Mouse (Mus musculus): Measurements from ENCODE around the gene Six5. TPM values are rescaled to one million over a fixed set of nuclear protein-coding genes. Genes with fewer than 3 reads are reported as not detected.

Six5 gene
- polyA plus RNA-seq, 1 experiment from 2014 or later, result 4.2 TPM

DNA sequence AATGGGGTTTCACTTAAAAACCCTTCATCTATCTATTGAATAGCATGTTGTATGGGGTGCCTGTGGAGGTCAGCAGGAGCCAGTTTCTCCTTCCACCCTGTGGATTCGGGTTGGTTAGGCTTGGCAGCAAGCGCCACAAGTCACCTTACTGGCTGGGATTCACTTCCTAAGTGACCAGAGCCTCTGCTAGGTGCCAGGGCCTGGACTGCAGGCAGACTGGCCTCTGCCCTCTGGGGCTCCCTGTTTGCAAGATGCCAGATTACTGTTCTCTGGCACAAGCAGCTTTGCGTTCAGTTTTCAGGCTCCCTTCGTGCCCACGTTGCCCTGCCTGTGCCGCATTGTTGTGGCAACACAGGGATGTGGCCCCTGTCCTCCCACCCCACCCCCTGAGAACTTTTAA is 30.3 kb downstream of the Six5 start:
- 91% methylated on average over 6 of the region's 6 CpGs for WGBS
- TF ChIP-seq CTCF (IDR thresholded peaks at IDR 0.05) (no peak), EP300 (IDR thresholded peaks at IDR 0.05) (no peak)

DNA sequence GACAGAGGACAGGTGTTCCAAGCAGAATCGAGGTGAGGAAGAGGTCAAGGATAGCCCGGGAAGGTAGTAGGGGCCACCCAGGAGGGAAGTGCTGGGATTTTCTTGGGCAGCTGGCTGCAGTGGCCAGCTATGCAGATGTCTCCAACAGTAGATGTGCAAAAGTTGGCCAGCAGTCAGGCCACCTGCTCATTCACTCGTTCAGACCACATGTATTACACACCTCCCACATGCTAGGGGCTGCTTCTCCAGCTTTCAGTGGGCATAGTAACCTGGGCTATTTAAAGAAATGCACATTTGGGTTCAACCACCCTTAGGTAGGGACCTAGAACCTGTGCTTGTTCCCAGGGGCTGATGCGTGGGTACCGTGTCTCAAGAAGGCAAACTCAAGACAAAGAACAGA is 33.4 kb downstream of the Six5 start:
- no peaks in the 10 kb centered on the region for H3K36me3 ChIP-seq (ENCODE audit: insufficient read depth, low read length)
- 82% methylated on average over 5 of the region's 5 CpGs for WGBS
- H3K4me1 ChIP-seq (ENCODE audit: insufficient read depth, low read depth, low read length), result peaks cover 5% of the 10 kb centered on the region; the same call in 1 of the 2 replicates
- H3K9ac ChIP-seq (replicated peaks; ENCODE audit: low read depth), result no peak overlapping the region
- DNase-seq (ENCODE audit: low spot score) (no peak), ATAC-seq (no peak)
- H3K27me3 ChIP-seq (replicated peaks; ENCODE audit: insufficient read depth, low read length), result no peaks in the 10 kb centered on the region
- H3K9me3 ChIP-seq (ENCODE audit: low read length), result no peaks in the 10 kb centered on the region
- no peak for TF ChIP-seq EP300 (IDR thresholded peaks at IDR 0.05)
- TF ChIP-seq CTCF (IDR thresholded peaks at IDR 0.05), result no peak
- H3K4me3 ChIP-seq (ENCODE audit: low read depth, low read length), result no peak overlapping the region
- no peak overlapping the region for H3K4me2 ChIP-seq (replicated peaks; ENCODE audit: low read depth, low read length)
- H3K27ac ChIP-seq (ENCODE audit: low read length), result no peak overlapping the region

More for the DNA sequence above, 30.3 kb downstream of the Six5 start:
- no peaks in the 10 kb centered on the region for H3K27me3 ChIP-seq (replicated peaks; ENCODE audit: insufficient read depth, low read length)
- no peak overlapping the region for H3K27ac ChIP-seq (ENCODE audit: low read length)
- ATAC-seq, result no peak
- H3K4me1 ChIP-seq (ENCODE audit: insufficient read depth, low read depth, low read length), result peaks cover 6% of the 10 kb centered on the region; the same call in 1 of the 2 replicates
- H3K9me3 ChIP-seq (ENCODE audit: low read length), result no peaks in the 10 kb centered on the region
- H3K4me2 ChIP-seq (replicated peaks; ENCODE audit: low read depth, low read length), result no peak overlapping the region
- H3K9ac ChIP-seq (replicated peaks; ENCODE audit: low read depth), result no peak overlapping the region
- DNase-seq (ENCODE audit: low spot score), result no peak
- H3K36me3 ChIP-seq (ENCODE audit: insufficient read depth, low read length), result no peaks in the 10 kb centered on the region
- no peak overlapping the region for H3K4me3 ChIP-seq (ENCODE audit: low read depth, low read length)

DNA sequence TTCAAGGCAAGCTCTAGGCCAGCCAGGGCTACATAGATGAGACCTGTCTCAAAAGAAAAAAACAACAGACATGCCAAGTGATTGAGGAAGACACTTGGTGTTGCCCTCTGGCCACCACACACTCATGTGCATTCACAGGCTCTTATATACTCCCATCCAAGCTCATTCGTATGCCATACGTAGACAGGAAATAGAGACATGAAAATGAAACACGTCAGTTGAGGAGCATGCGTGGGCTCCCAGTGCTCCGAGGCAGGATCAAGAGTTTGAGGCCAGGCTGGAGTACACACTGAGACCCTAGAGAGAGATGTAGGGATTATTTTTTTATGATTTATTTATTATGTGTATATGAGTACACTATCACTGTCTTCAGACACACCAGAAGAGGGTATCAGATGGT is 35.0 kb downstream of the Six5 start:
- no peaks in the 10 kb centered on the region for H3K27me3 ChIP-seq (replicated peaks; ENCODE audit: insufficient read depth, low read length)
- no peak overlapping the region for H3K4me2 ChIP-seq (replicated peaks; ENCODE audit: low read depth, low read length)
- no peaks in the 10 kb centered on the region for H3K9me3 ChIP-seq (ENCODE audit: low read length)
- ATAC-seq, result no peak
- H3K9ac ChIP-seq (replicated peaks; ENCODE audit: low read depth), result no peak overlapping the region
- no peak for TF ChIP-seq CTCF (IDR thresholded peaks at IDR 0.05)
- no peak for TF ChIP-seq EP300 (IDR thresholded peaks at IDR 0.05)
- DNase-seq (ENCODE audit: low spot score), result no peak
- no peak overlapping the region for H3K27ac ChIP-seq (ENCODE audit: low read length)
- 85% methylated on average over 5 of the region's 5 CpGs for whole genome bisulfite sequencing
- H3K36me3 ChIP-seq (ENCODE audit: insufficient read depth, low read length), result no peaks in the 10 kb centered on the region
- no peak overlapping the region for H3K4me3 ChIP-seq (ENCODE audit: low read depth, low read length)
- H3K4me1 ChIP-seq (ENCODE audit: insufficient read depth, low read depth, low read length), result peaks cover 5% of the 10 kb centered on the region; the same call in 1 of the 2 replicates

DNA sequence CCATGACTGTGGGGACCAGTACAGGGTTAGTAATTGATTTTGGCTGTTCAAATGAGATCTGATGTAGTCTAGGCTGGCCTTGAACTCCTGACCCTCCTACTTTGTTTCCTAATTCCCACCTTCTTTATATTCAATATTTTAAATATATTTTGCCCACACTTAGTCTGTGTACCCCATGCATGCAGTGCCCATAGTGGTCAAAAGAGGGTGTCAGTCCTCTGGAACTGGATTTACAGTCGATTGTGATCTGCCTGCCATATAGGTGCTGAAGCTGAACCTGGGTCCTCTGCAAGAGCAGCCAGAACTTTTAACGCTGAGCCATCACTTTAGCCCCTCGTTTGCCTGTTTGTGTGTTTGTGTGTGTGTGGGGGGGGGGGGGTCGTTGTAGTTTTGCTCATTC is 36.3 kb downstream of the Six5 start:
- H3K27me3 ChIP-seq (replicated peaks; ENCODE audit: insufficient read depth, low read length), result no peaks in the 10 kb centered on the region
- no peak overlapping the region for H3K9ac ChIP-seq (replicated peaks; ENCODE audit: low read depth)
- H3K4me1 ChIP-seq (ENCODE audit: insufficient read depth, low read depth, low read length), result peaks cover 5% of the 10 kb centered on the region; the same call in 1 of the 2 replicates
- ATAC-seq (no peak), DNase-seq (ENCODE audit: low spot score) (no peak)
- H3K9me3 ChIP-seq (ENCODE audit: low read length), result no peaks in the 10 kb centered on the region
- peak; percentile 49 for TF ChIP-seq CTCF (IDR thresholded peaks at IDR 0.05)
- TF ChIP-seq EP300 (IDR thresholded peaks at IDR 0.05), result no peak
- peak overlapping the region; percentile 67 for H3K4me2 ChIP-seq (replicated peaks; ENCODE audit: low read depth, low read length)
- no peaks in the 10 kb centered on the region for H3K36me3 ChIP-seq (ENCODE audit: insufficient read depth, low read length)
- WGBS, result 23% methylated on average over 4 of the region's 4 CpGs
- peak overlapping the region; percentile 74 for H3K27ac ChIP-seq (ENCODE audit: low read length)
- peak overlapping the region; percentile 23; the same call in 1 of the 2 replicates for H3K4me3 ChIP-seq (ENCODE audit: low read depth, low read length)

DNA sequence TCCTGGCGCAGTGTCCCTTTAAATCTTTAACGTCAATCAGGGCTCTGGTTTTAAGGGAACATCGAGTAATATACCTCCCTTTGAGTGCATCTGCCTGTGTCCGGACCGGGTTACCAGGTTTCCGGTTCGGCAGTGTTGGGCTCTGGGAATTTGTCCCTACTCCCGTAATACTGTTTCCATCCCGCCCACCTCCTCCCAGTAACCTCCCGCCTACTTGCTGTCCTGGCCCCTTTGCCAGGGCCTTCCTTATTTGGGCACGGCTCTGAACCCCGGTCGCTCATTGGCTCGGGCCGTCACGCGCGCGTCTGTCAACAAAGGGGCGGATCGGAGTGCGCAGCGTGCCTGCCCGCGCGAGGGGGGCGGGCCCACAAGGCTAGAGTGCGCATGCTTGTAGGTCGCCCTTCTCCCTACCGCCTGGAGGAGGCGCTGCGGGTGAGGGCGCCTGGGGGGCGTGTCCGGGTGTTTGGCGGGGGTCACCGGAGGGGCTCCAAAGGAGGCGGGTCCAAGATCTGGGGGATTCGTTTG is 37.0 kb downstream of the Six5 start:
- WGBS, result 0% methylated on average over 39 of the region's 39 CpGs
- peak; percentile 71 for TF ChIP-seq EP300 (IDR thresholded peaks at IDR 0.05)
- peak; percentile 94 for TF ChIP-seq CTCF (IDR thresholded peaks at IDR 0.05)
- Histone ChIP-seq H3K4me1 (ENCODE audit: insufficient read depth, low read depth, low read length) (peaks cover 5% of the 10 kb centered on the region; the same call in 1 of the 2 replicates), H3K9ac (replicated peaks; ENCODE audit: low read depth) (peak overlapping the region; percentile 26; the same call in 1 of the 2 replicates), H3K4me2 (replicated peaks; ENCODE audit: low read depth, low read length) (peak overlapping the region; percentile 67), H3K4me3 (ENCODE audit: low read depth, low read length) (peak overlapping the region; percentile 41), H3K27me3 (replicated peaks; ENCODE audit: insufficient read depth, low read length) (no peaks in the 10 kb centered on the region), H3K27ac (ENCODE audit: low read length) (peak overlapping the region; percentile 74), H3K9me3 (ENCODE audit: low read length) (no peaks in the 10 kb centered on the region), H3K36me3 (ENCODE audit: insufficient read depth, low read length) (peaks cover 3% of the 10 kb centered on the region; the same call in 1 of the 2 replicates)
- DNase-seq (ENCODE audit: low spot score) (peak; percentile 100), ATAC-seq (peak; percentile 99)

DNA sequence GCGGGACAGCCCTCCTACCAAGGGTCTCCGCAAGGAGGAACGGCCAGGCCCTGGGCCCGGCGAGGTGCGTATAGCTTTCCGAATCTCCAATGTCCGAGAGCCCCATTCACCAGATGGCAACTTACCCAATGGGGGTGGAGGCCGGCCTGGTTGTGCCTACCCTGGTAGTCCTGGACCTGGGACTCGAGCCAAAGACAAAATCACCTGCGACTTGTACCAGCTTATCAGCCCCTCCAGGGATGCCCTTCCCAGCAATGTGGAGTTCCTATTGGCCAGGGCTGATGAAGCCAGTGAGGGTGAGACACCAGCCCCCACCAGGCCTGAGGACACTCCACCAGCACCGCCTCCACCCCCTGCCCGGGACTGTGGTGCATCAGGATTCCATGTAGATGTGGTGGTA is 41.8 kb downstream of the Six5 start:
- TF ChIP-seq EP300 (IDR thresholded peaks at IDR 0.05) (no peak), CTCF (IDR thresholded peaks at IDR 0.05) (no peak)
- Histone ChIP-seq H3K4me3 (ENCODE audit: low read depth, low read length) (no peak overlapping the region), H3K4me2 (replicated peaks; ENCODE audit: low read depth, low read length) (no peak overlapping the region), H3K27me3 (replicated peaks; ENCODE audit: insufficient read depth, low read length) (no peaks in the 10 kb centered on the region), H3K27ac (ENCODE audit: low read length) (no peak overlapping the region), H3K9ac (replicated peaks; ENCODE audit: low read depth) (no peak overlapping the region), H3K9me3 (ENCODE audit: low read length) (no peaks in the 10 kb centered on the region), H3K4me1 (ENCODE audit: insufficient read depth, low read depth, low read length) (peaks cover 5% of the 10 kb centered on the region; the same call in 1 of the 2 replicates), H3K36me3 (ENCODE audit: insufficient read depth, low read length) (peaks cover 13% of the 10 kb centered on the region; the same call in 1 of the 2 replicates)
- 93% methylated on average over 13 of the region's 13 CpGs for WGBS
- DNase-seq (ENCODE audit: low spot score) (no peak), ATAC-seq (no peak)

All from lung, postnatal 0 days (tissue).